Mouse (Mus musculus) myocyte (in vitro differentiated cells): ENCODE measurements at regions not wholly inside any gene's neighbourhood (a gene's known extent, or its start where the extent isn't known, plus 50 kb on each side); places are given as distances from the start of the nearest gene placed in this dataset.

Experiments used
- CEBPB ChIP-seq: IDR thresholded peaks from 2 replicates; pipeline ENCODE4 v1.6.1; 2011; ENCODE audit warnings: mild to moderate bottlenecking, moderate library complexity; ENCODE audit not compliant: poor library complexity, insufficient read depth, severe bottlenecking
- E2F4 ChIP-seq: IDR thresholded peaks from one replicate; pipeline ENCODE4 v1.6.1; 2011; ENCODE audit warnings: mild to moderate bottlenecking, control low read depth, moderate library complexity; ENCODE audit not compliant: insufficient read depth
- MAX ChIP-seq: IDR thresholded peaks from one replicate; pipeline ENCODE4 v1.6.1; 2011; ENCODE audit warnings: low read depth, mild to moderate bottlenecking, control low read depth
- MYOD1 ChIP-seq, 3 experiments: IDR thresholded peaks; one replicate each; pipeline ENCODE4 v1.6.1; 2011; ENCODE audit warnings: control low read depth in 2 of 3, low read depth in 2 of 3, mild to moderate bottlenecking in 2 of 3, moderate library complexity in 1 of 3; ENCODE audit not compliant: insufficient read length in 2 of 3, control insufficient read depth in 1 of 3
- MYOG ChIP-seq, 3 experiments: IDR thresholded peaks; one replicate each; pipeline ENCODE4 v1.6.1; 2011; ENCODE audit warnings: control low read depth in 2 of 3, low read depth in 2 of 3, mild to moderate bottlenecking in 2 of 3; ENCODE audit not compliant: insufficient read length in 2 of 3, control insufficient read depth in 1 of 3, insufficient read depth in 1 of 3
- POLR2A ChIP-seq: IDR thresholded peaks from one replicate; pipeline ENCODE4 v1.6.1; 2011; ENCODE audit warnings: low read depth, mild to moderate bottlenecking, control low read depth, moderate library complexity; ENCODE audit not compliant: insufficient read length
- POLR2AphosphoS2 ChIP-seq: IDR thresholded peaks from one replicate; pipeline ENCODE4 v1.6.1; 2011; ENCODE audit warnings: low read depth, control low read depth; ENCODE audit not compliant: insufficient read length
- SRF ChIP-seq: IDR thresholded peaks from one replicate; pipeline ENCODE4 v1.6.1; 2011; ENCODE audit warnings: low read depth; ENCODE audit not compliant: control insufficient read depth, insufficient read length
- USF1 ChIP-seq: IDR thresholded peaks from one replicate; pipeline ENCODE4 v1.6.1; 2011; ENCODE audit warnings: low read depth, mild to moderate bottlenecking, control low read depth, moderate library complexity

DNA sequence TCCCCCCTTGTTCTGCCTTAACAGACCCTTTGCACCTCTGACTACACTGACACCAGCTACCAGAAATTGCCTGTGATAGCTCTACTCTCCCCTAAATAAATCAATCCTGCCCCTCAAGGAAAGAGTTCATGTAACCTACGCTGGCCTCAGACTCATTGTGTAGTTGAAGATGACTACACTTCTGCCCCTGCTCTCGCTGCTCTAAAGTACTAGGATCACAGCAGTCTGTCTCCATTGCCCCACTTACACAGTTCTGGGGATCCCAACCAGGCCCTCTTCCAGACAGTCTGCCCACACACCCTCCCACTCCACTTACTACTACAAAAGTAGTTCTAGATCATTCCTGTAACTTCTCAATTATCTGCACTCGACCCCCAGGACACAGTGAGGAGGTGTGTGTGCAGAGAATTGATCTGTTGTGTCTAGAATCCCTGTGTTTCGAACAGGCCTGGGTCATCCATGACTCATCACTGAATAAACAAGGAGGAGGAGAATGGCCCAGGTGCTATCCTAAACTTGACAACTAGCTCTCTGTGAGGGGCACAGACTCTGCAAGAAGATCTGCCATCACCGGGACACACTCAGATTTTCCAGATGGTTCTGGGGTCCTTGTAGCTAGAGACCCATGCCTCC lies 160.1 kb upstream of the Dynlrb2 start:
- no peak for TF ChIP-seq POLR2AphosphoS2
- TF ChIP-seq POLR2A = no peak
- no peak for TF ChIP-seq E2F4
- no peak for TF ChIP-seq USF1
- TF ChIP-seq MYOG (IDR thresholded peaks at IDR 0.05; ENCODE audit: control insufficient read depth in 1 of 3, insufficient read depth in 1 of 3, insufficient read length in 2 of 3, low read depth in 2 of 3) = no peak
- no peak for TF ChIP-seq SRF
- no peak for TF ChIP-seq MAX
- no peak for TF ChIP-seq MYOD1 (IDR thresholded peaks at IDR 0.05; ENCODE audit: control insufficient read depth in 1 of 3, insufficient read length in 2 of 3, low read depth in 2 of 3)
- TF ChIP-seq CEBPB = no peak
